Mouse (Mus musculus) embryonic facial prominence, embryonic 12.5 days (tissue): ENCODE results near the gene Bcl2l1. TPM values are rescaled to one million over a fixed set of nuclear protein-coding genes. Genes with fewer than 3 reads are reported as not detected.

Source experiments
- ATAC-seq: fragments of 200-750 bp; cut with Nextera tagmentation; 2 replicates; pipeline ENCODE4 v1.8.0; 2017; ENCODE audit not compliant: insufficient number of reproducible peaks, insufficient read depth, low FRiP score, low TSS enrichment
- H3K27ac ChIP-seq: fragments of 300-500 bp; sonication (generic); 2 replicates; pipeline ENCODE4 v1.5.1; 2016; ENCODE audit warnings: mild to moderate bottlenecking
- H3K27me3 ChIP-seq: fragments of 300-500 bp; sonication (generic); 2 replicates; pipeline ENCODE4 v1.6.1; 2016; ENCODE audit warnings: mild to moderate bottlenecking, moderate library complexity
- H3K36me3 ChIP-seq: fragments of 300-500 bp; sonication (generic); 2 replicates; pipeline ENCODE4 v1.6.1; 2016; ENCODE audit warnings: mild to moderate bottlenecking
- H3K4me1 ChIP-seq: fragments of 300-500 bp; sonication (generic); 2 replicates; pipeline ENCODE4 v1.6.1; 2016
- H3K4me2 ChIP-seq: fragments of 300-500 bp; sonication (generic); replicated peaks from 2 replicates; pipeline ENCODE4 v1.6.1; 2016; ENCODE audit warnings: mild to moderate bottlenecking, moderate library complexity
- H3K4me3 ChIP-seq: fragments of 300-500 bp; sonication (generic); 2 replicates; pipeline ENCODE4 v1.5.1; 2016; ENCODE audit warnings: mild to moderate bottlenecking
- H3K9ac ChIP-seq: fragments of 300-500 bp; sonication (generic); 2 replicates; pipeline ENCODE4 v1.6.1; 2016; ENCODE audit warnings: mild to moderate bottlenecking, moderate library complexity
- H3K9me3 ChIP-seq: fragments of 300-500 bp; sonication (generic); 2 replicates; pipeline ENCODE4 v1.6.1; 2016; ENCODE audit warnings: mild to moderate bottlenecking, moderate library complexity
- WGBS: fragments of 180-500 bp; shearing (Covaris S2); methylation state at CpG from one replicate; pipeline ENCODE4 v1.1.7; 2016; 5-methylcytosine and 5-hydroxymethylcytosine counted together
- polyA plus RNA-seq: library from polyadenylated mRNA; unstranded; fragments of >200 nt; fragmentation: Nextera tagmentation; extraction: Ambion mirVana; gene quantifications from 2 replicates; pipeline ENCODE4 v1.2.1, GENCODE M21; 2016

The Bcl2l1 gene
- polyA plus RNA-seq, 1 experiment from 2014 or later, result 105 TPM

GRCm38 (mm10) chr2:152839256-152839655 lies 7.7 kb upstream of the Bcl2l1 start:
- Histone ChIP-seq H3K9me3 (no peaks in the 10 kb centered on the region), H3K36me3 (no peaks in the 10 kb centered on the region), H3K27me3 (no peaks in the 10 kb centered on the region), H3K4me1 (no peaks in the 10 kb centered on the region), H3K27ac (no peak overlapping the region), H3K9ac (no peak overlapping the region), H3K4me3 (no peak overlapping the region), H3K4me2 (no peak overlapping the region)
- WGBS, result 64% methylated on average over 2 of the region's 2 CpGs
- no peak for ATAC-seq

GRCm38 (mm10) chr2:152830021-152830921 lies 1.3 kb downstream of the Bcl2l1 start:
- Histone ChIP-seq H3K9ac (peak overlapping the region; percentile 85), H3K27me3 (no peaks in the 10 kb centered on the region), H3K27ac (peak overlapping the region; percentile 98), H3K4me3 (peak overlapping the region; percentile 67), H3K9me3 (no peaks in the 10 kb centered on the region), H3K4me1 (peaks cover 44% of the 10 kb centered on the region), H3K4me2 (peak overlapping the region; percentile 68), H3K36me3 (peaks cover 5% of the 10 kb centered on the region; the same call in 1 of the 2 replicates)
- 3% methylated on average over 31 of the region's 31 CpGs for WGBS
- peak; percentile 82 for ATAC-seq

GRCm38 (mm10) chr2:152829367-152829881 lies 2.1 kb downstream of the Bcl2l1 start:
- no peaks in the 10 kb centered on the region for H3K9me3 ChIP-seq
- H3K4me1 ChIP-seq, result peaks cover 44% of the 10 kb centered on the region
- peak overlapping the region; percentile 68 for H3K4me2 ChIP-seq
- WGBS, result 78% methylated on average over 23 of the region's 23 CpGs
- ATAC-seq, result no peak
- peak overlapping the region; percentile 98; the same call in 1 of the 2 replicates for H3K27ac ChIP-seq
- peak overlapping the region; percentile 67 for H3K4me3 ChIP-seq
- no peaks in the 10 kb centered on the region for H3K27me3 ChIP-seq
- peak overlapping the region; percentile 85 for H3K9ac ChIP-seq
- peaks cover 5% of the 10 kb centered on the region; the same call in 1 of the 2 replicates for H3K36me3 ChIP-seq

GRCm38 (mm10) chr2:152828532-152828931 lies 3.0 kb downstream of the Bcl2l1 start:
- Histone ChIP-seq H3K9me3 (no peaks in the 10 kb centered on the region), H3K36me3 (peaks cover 5% of the 10 kb centered on the region; the same call in 1 of the 2 replicates), H3K9ac (peak overlapping the region; percentile 56), H3K27me3 (no peaks in the 10 kb centered on the region), H3K27ac (0 out of 2 replicates have a peak overlapping the region, but pooled peaks have one; percentile 25), H3K4me2 (peak overlapping the region; percentile 68), H3K4me3 (peak overlapping the region; percentile 67), H3K4me1 (peaks cover 48% of the 10 kb centered on the region)
- WGBS, result 42% methylated on average over 1 of the region's 1 CpGs
- no peak for ATAC-seq

- Histone ChIP-seq H3K36me3 (peaks cover 5% of the 10 kb centered on the region; the same call in 1 of the 2 replicates), H3K4me3 (peak overlapping the region; percentile 67), H3K4me1 (peaks cover 48% of the 10 kb centered on the region), H3K27me3 (no peaks in the 10 kb centered on the region), H3K27ac (no peak overlapping the region), H3K4me2 (peak overlapping the region; percentile 68), H3K9ac (0 out of 2 replicates have a peak overlapping the region, but pooled peaks have one; percentile 56), H3K9me3 (no peaks in the 10 kb centered on the region)
- ATAC-seq, result no peak
- WGBS, result 74% methylated on average over 4 of the region's 4 CpGs
Measured at GRCm38 (mm10) chr2:152828011-152828370, 3.5 kb downstream of the Bcl2l1 start.

- peaks cover 6% of the 10 kb centered on the region; the same call in 1 of the 2 replicates for H3K36me3 ChIP-seq
- WGBS, result 78% methylated on average over 8 of the region's 8 CpGs
- peaks cover 51% of the 10 kb centered on the region for H3K4me1 ChIP-seq
Measured at GRCm38 (mm10) chr2:152827321-152828010, 4.1 kb downstream of the Bcl2l1 start.

GRCm38 (mm10) chr2:152826481-152826880 lies 5.0 kb downstream of the Bcl2l1 start:
- Histone ChIP-seq H3K9me3 (no peaks in the 10 kb centered on the region), H3K27me3 (no peaks in the 10 kb centered on the region), H3K9ac (no peak overlapping the region), H3K4me1 (peaks cover 53% of the 10 kb centered on the region), H3K4me3 (no peak overlapping the region), H3K36me3 (peaks cover 9% of the 10 kb centered on the region; the same call in 1 of the 2 replicates), H3K27ac (no peak overlapping the region), H3K4me2 (peak overlapping the region; percentile 68)
- ATAC-seq, result no peak
- 83% methylated on average over 3 of the region's 3 CpGs for WGBS

More at GRCm38 (mm10) chr2:152827321-152828010, 4.1 kb downstream of the Bcl2l1 start:
- H3K4me2 ChIP-seq, result peak overlapping the region; percentile 68
- H3K27ac ChIP-seq, result no peak overlapping the region
- ATAC-seq, result no peak
- no peaks in the 10 kb centered on the region for H3K9me3 ChIP-seq
- peak overlapping the region; percentile 67 for H3K4me3 ChIP-seq
- no peak overlapping the region for H3K9ac ChIP-seq
- H3K27me3 ChIP-seq, result no peaks in the 10 kb centered on the region

- 91% methylated on average over 2 of the region's 2 CpGs for WGBS
- Histone ChIP-seq H3K9me3 (no peaks in the 10 kb centered on the region), H3K36me3 (peaks cover 10% of the 10 kb centered on the region; the same call in 1 of the 2 replicates), H3K4me3 (no peak overlapping the region), H3K27ac (no peak overlapping the region), H3K4me2 (no peak overlapping the region), H3K4me1 (peaks cover 61% of the 10 kb centered on the region), H3K9ac (no peak overlapping the region), H3K27me3 (no peaks in the 10 kb centered on the region)
- ATAC-seq, result no peak
Measured at GRCm38 (mm10) chr2:152825713-152826112, 5.8 kb downstream of the Bcl2l1 start.

- no peaks in the 10 kb centered on the region for H3K27me3 ChIP-seq
- H3K4me3 ChIP-seq, result no peak overlapping the region
- no peak for ATAC-seq
- H3K4me2 ChIP-seq, result 0 out of 2 replicates have a peak overlapping the region, but pooled peaks have one; percentile 9
- no peaks in the 10 kb centered on the region for H3K9me3 ChIP-seq
- H3K36me3 ChIP-seq, result peaks cover 15% of the 10 kb centered on the region; the same call in 1 of the 2 replicates
- WGBS, result 74% methylated on average over 4 of the region's 4 CpGs
- no peak overlapping the region for H3K9ac ChIP-seq
- no peak overlapping the region for H3K27ac ChIP-seq
- H3K4me1 ChIP-seq, result peaks cover 66% of the 10 kb centered on the region
Measured at GRCm38 (mm10) chr2:152825168-152825697, 6.3 kb downstream of the Bcl2l1 start.

GRCm38 (mm10) chr2:152824438-152825167 lies 6.9 kb downstream of the Bcl2l1 start:
- Histone ChIP-seq H3K4me2 (no peak overlapping the region), H3K9ac (no peak overlapping the region), H3K4me1 (peaks cover 68% of the 10 kb centered on the region), H3K27me3 (no peaks in the 10 kb centered on the region), H3K36me3 (peaks cover 18% of the 10 kb centered on the region; the same call in 1 of the 2 replicates), H3K27ac (no peak overlapping the region), H3K9me3 (no peaks in the 10 kb centered on the region), H3K4me3 (no peak overlapping the region)
- no peak for ATAC-seq
- WGBS, result 81% methylated on average over 3 of the region's 3 CpGs

- H3K27me3 ChIP-seq, result no peaks in the 10 kb centered on the region
- H3K36me3 ChIP-seq, result peaks cover 24% of the 10 kb centered on the region
- H3K9me3 ChIP-seq, result no peaks in the 10 kb centered on the region
- no peak overlapping the region for H3K27ac ChIP-seq
- no peak overlapping the region for H3K4me2 ChIP-seq
- ATAC-seq, result no peak
- H3K4me3 ChIP-seq, result no peak overlapping the region
- 97% methylated on average over 1 of the region's 1 CpGs for WGBS
- peaks cover 64% of the 10 kb centered on the region for H3K4me1 ChIP-seq
- H3K9ac ChIP-seq, result no peak overlapping the region
Measured at GRCm38 (mm10) chr2:152823770-152824169, 7.8 kb downstream of the Bcl2l1 start.
